Mouse (Mus musculus): ENCODE measurements around the gene Parpbp. TPM values are rescaled to one million over a fixed set of nuclear protein-coding genes. Genes with fewer than 3 reads are reported as not detected.
A peak's percentile ranks its signal among the peaks of the same experiment; 100 is the strongest.

Parpbp gene
- total RNA-seq (2014; fragmentation: Nextera tagmentation): 9.4 and 9.5 TPM in 2 replicates
- total RNA-seq (2017): 23.2 and 34.2 TPM in 2 replicates

GRCm38 (mm10) chr10:88146707-88147477 is at the start of gene Parpbp, which contains the start of gene Nup37:
Gene Parpbp (minus strand): TSS chr10:88146941.
Gene Nup37 (plus strand): TSS chr10:88146992.
- ATAC-seq (replicated peaks; ENCODE audit: poor library complexity, severe bottlenecking): peak; percentile 99

GRCm38 (mm10) chr10:88167438-88168077 is 20.8 kb upstream of the Parpbp start:
- ATAC-seq (replicated peaks; ENCODE audit: poor library complexity, severe bottlenecking): no peak

- peak; percentile 65 for ATAC-seq (replicated peaks; ENCODE audit: poor library complexity, severe bottlenecking)
These were observed 19.4 kb upstream of the Parpbp start for GRCm38 (mm10) chr10:88166158-88166557.

GRCm38 (mm10) chr10:88162676-88163075 is 15.9 kb upstream of the Parpbp start:
- ATAC-seq (replicated peaks; ENCODE audit: poor library complexity, severe bottlenecking): no peak

- ATAC-seq (replicated peaks; ENCODE audit: poor library complexity, severe bottlenecking): no peak
These were observed 15.4 kb upstream of the Parpbp start for GRCm38 (mm10) chr10:88162096-88162495.

GRCm38 (mm10) chr10:88151658-88152057 is 4.9 kb upstream of the Parpbp start:
- no peak for ATAC-seq (replicated peaks; ENCODE audit: poor library complexity, severe bottlenecking)

GRCm38 (mm10) chr10:88150381-88150780 is 3.6 kb upstream of the Parpbp start:
- ATAC-seq (replicated peaks; ENCODE audit: poor library complexity, severe bottlenecking): no peak

GRCm38 (mm10) chr10:88146187-88146586 is 554 bp downstream of the Parpbp start:
- peak; percentile 4; the same call in 1 of the 2 replicates for ATAC-seq (replicated peaks; ENCODE audit: poor library complexity, severe bottlenecking)

- ATAC-seq (replicated peaks; ENCODE audit: poor library complexity, severe bottlenecking): no peak
These were observed 11.1 kb downstream of the Parpbp start for GRCm38 (mm10) chr10:88135630-88136029.

GRCm38 (mm10) chr10:88119721-88120120 is 27.0 kb downstream of the Parpbp start:
- ATAC-seq (replicated peaks; ENCODE audit: poor library complexity, severe bottlenecking): no peak

GRCm38 (mm10) chr10:88113290-88113689 is 33.5 kb downstream of the Parpbp start:
- no peak for ATAC-seq (replicated peaks; ENCODE audit: poor library complexity, severe bottlenecking)

- ATAC-seq (replicated peaks; ENCODE audit: poor library complexity, severe bottlenecking): no peak
These were observed 40.6 kb downstream of the Parpbp start for GRCm38 (mm10) chr10:88106169-88106568.

- no peak for ATAC-seq (replicated peaks; ENCODE audit: poor library complexity, severe bottlenecking)
These were observed 56.0 kb downstream of the Parpbp start, which contains the start of gene Pmch for GRCm38 (mm10) chr10:88090772-88091171. Gene Pmch (plus strand): TSS chr10:88091072.

- ATAC-seq (replicated peaks; ENCODE audit: poor library complexity, severe bottlenecking): no peak
These were observed 79.4 kb downstream of the Parpbp start for GRCm38 (mm10) chr10:88067377-88067776.

- no peak for ATAC-seq (replicated peaks; ENCODE audit: poor library complexity, severe bottlenecking)
These were observed 81.9 kb downstream of the Parpbp start for GRCm38 (mm10) chr10:88064872-88065271.

- ATAC-seq (replicated peaks; ENCODE audit: poor library complexity, severe bottlenecking): no peak
These were observed 83.3 kb downstream of the Parpbp start for GRCm38 (mm10) chr10:88063436-88063835.

- ATAC-seq (replicated peaks; ENCODE audit: poor library complexity, severe bottlenecking): peak; percentile 55
These were observed 89.6 kb downstream of the Parpbp start for GRCm38 (mm10) chr10:88056950-88057649.

- ATAC-seq (replicated peaks; ENCODE audit: poor library complexity, severe bottlenecking): peak; percentile 87
These were observed 92.3 kb downstream of the Parpbp start for GRCm38 (mm10) chr10:88054233-88054985.

GRCm38 (mm10) chr10:88046098-88046771 is 100.5 kb downstream of the Parpbp start:
- ATAC-seq (replicated peaks; ENCODE audit: poor library complexity, severe bottlenecking): no peak

- ATAC-seq (replicated peaks; ENCODE audit: poor library complexity, severe bottlenecking): no peak
These were observed 102.4 kb downstream of the Parpbp start for GRCm38 (mm10) chr10:88044297-88044696.

Data from granulocyte monocyte progenitor cell, adult 5-6 weeks (primary cell).